Mouse (Mus musculus): ENCODE measurements around the gene Tceal1. TPM values are rescaled to one million over a fixed set of nuclear protein-coding genes. Genes with fewer than 3 reads are reported as not detected.

Tceal1 gene
- polyA plus RNA-seq, 2 experiments, result 8.6 to 14.7 TPM

GRCm38 (mm10) chrX:136742661-136743103 is 34.9 kb downstream of the Tceal1 start:
- WGBS, result 31% methylated on average over 5 of the region's 5 CpGs

DNA sequence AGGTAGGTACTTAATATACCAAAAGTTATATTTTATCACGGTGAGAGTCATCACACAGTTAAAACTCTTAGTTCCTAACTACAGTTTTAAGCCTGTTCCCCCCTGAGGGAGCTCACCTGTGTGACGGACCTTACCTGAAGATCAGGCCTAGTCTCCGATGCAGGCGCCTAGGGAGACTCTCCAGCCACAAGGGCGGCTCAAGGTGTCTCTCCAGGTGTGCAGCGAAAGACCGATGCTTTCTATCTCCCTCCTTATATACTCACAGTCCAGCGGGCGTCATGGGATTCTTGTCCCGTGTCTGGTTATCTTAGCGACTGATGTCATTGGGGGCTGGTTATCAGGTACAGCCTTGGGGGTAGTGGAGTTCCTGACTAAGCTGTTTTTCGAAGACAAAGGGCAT is 35.7 kb downstream of the Tceal1 start, which contains the start of gene Morf4l2:
TSS of gene Morf4l2 (minus strand) at position 232 of the 400 bp plus-strand sequence.
- no peaks in the 10 kb centered on the region for H3K36me3 ChIP-seq (ENCODE audit: control insufficient read depth, insufficient read depth, low read length)
- no peaks in the 10 kb centered on the region for H3K27me3 ChIP-seq (ENCODE audit: control insufficient read depth, insufficient read depth, low read length)
- no peaks in the 10 kb centered on the region for H3K9me3 ChIP-seq (ENCODE audit: control insufficient read depth, low read length)
- H3K4me3 ChIP-seq (replicated peaks; ENCODE audit: low read length), result peak within 1 kb of the TSS; percentile 41
- DNase-seq (ENCODE audit: low spot score) (no peak), ATAC-seq (ENCODE audit: low FRiP score, low read depth) (no peak)
- H3K27ac ChIP-seq (replicated peaks; ENCODE audit: low read depth, low read length), result peak within 1 kb of the TSS; percentile 89
- H3K9ac ChIP-seq (ENCODE audit: low read depth, low read length, severe bottlenecking), result peak within 1 kb of the TSS; percentile 69
- no peaks in the 10 kb centered on the region for H3K4me1 ChIP-seq (ENCODE audit: control insufficient read depth, insufficient read depth, low read length)
- no peak for TF ChIP-seq POLR2A (IDR thresholded peaks at IDR 0.05; ENCODE audit: borderline replicate concordance, extremely low read depth, insufficient read depth, insufficient read length)
- 88% methylated on average over 12 of the region's 12 CpGs for WGBS
- H3K4me2 ChIP-seq (replicated peaks; ENCODE audit: low read depth, low read length, severe bottlenecking), result peak within 1 kb of the TSS; percentile 53

More at GRCm38 (mm10) chrX:136742661-136743103, 34.9 kb downstream of the Tceal1 start:
- Histone ChIP-seq H3K27ac (replicated peaks; ENCODE audit: low read depth, low read length) (peak overlapping the region; percentile 89), H3K4me1 (ENCODE audit: control insufficient read depth, insufficient read depth, low read length) (no peaks in the 10 kb centered on the region), H3K36me3 (ENCODE audit: control insufficient read depth, insufficient read depth, low read length) (peaks cover 2% of the 10 kb centered on the region), H3K27me3 (ENCODE audit: control insufficient read depth, insufficient read depth, low read length) (no peaks in the 10 kb centered on the region), H3K9ac (ENCODE audit: low read depth, low read length, severe bottlenecking) (peak overlapping the region; percentile 69), H3K4me2 (replicated peaks; ENCODE audit: low read depth, low read length, severe bottlenecking) (peak overlapping the region; percentile 53), H3K4me3 (replicated peaks; ENCODE audit: low read length) (peak overlapping the region; percentile 41), H3K9me3 (ENCODE audit: control insufficient read depth, low read length) (no peaks in the 10 kb centered on the region)
- no peak for ATAC-seq (ENCODE audit: low FRiP score, low read depth)
- no peak for TF ChIP-seq POLR2A (IDR thresholded peaks at IDR 0.05; ENCODE audit: borderline replicate concordance, extremely low read depth, insufficient read depth, insufficient read length)
- peak; percentile 85 for DNase-seq (ENCODE audit: low spot score)

GRCm38 (mm10) chrX:136744663-136745062 is 36.9 kb downstream of the Tceal1 start:
- no peak for TF ChIP-seq POLR2A (IDR thresholded peaks at IDR 0.05; ENCODE audit: borderline replicate concordance, extremely low read depth, insufficient read depth, insufficient read length)
- no peaks in the 10 kb centered on the region for H3K4me1 ChIP-seq (ENCODE audit: control insufficient read depth, insufficient read depth, low read length)
- H3K4me3 ChIP-seq (replicated peaks; ENCODE audit: low read length), result no peak overlapping the region
- ATAC-seq (ENCODE audit: low FRiP score, low read depth), result no peak
- no peaks in the 10 kb centered on the region for H3K36me3 ChIP-seq (ENCODE audit: control insufficient read depth, insufficient read depth, low read length)
- 76% methylated on average over 8 of the region's 8 CpGs for WGBS
- no peak overlapping the region for H3K27ac ChIP-seq (replicated peaks; ENCODE audit: low read depth, low read length)
- H3K4me2 ChIP-seq (replicated peaks; ENCODE audit: low read depth, low read length, severe bottlenecking), result no peak overlapping the region
- no peak for DNase-seq (ENCODE audit: low spot score)
- no peaks in the 10 kb centered on the region for H3K9me3 ChIP-seq (ENCODE audit: control insufficient read depth, low read length)
- H3K27me3 ChIP-seq (ENCODE audit: control insufficient read depth, insufficient read depth, low read length), result no peaks in the 10 kb centered on the region
- H3K9ac ChIP-seq (ENCODE audit: low read depth, low read length, severe bottlenecking), result no peak overlapping the region

DNA sequence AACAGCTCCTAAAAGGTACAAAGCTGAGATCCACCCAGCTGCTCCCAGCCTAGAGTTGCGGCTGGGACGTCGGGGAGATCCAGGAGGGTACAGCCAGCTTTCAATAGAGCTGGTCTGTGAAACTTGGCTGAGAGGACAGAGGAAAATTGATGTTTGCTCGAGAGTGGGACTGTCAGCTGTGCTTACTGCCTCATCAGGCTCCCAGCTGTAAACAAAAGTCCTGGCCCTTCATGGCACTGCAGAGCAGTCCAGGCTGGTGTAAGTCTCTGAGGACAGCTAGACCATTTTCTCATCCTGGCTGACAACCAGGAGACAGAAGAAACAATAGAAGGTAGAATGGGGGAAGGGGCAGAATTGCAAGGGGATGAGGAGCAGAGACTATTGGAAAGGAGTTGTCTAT is 41.5 kb downstream of the Tceal1 start:
- Histone ChIP-seq H3K4me2 (replicated peaks; ENCODE audit: low read depth, low read length, severe bottlenecking) (no peak overlapping the region), H3K4me3 (replicated peaks; ENCODE audit: low read length) (no peak overlapping the region), H3K9me3 (ENCODE audit: control insufficient read depth, low read length) (no peaks in the 10 kb centered on the region), H3K9ac (ENCODE audit: low read depth, low read length, severe bottlenecking) (no peak overlapping the region), H3K27me3 (ENCODE audit: control insufficient read depth, insufficient read depth, low read length) (no peaks in the 10 kb centered on the region), H3K4me1 (ENCODE audit: control insufficient read depth, insufficient read depth, low read length) (no peaks in the 10 kb centered on the region), H3K36me3 (ENCODE audit: control insufficient read depth, insufficient read depth, low read length) (no peaks in the 10 kb centered on the region), H3K27ac (replicated peaks; ENCODE audit: low read depth, low read length) (no peak overlapping the region)
- DNase-seq (ENCODE audit: low spot score), result no peak
- no peak for ATAC-seq (ENCODE audit: low FRiP score, low read depth)
- no peak for TF ChIP-seq POLR2A (IDR thresholded peaks at IDR 0.05; ENCODE audit: borderline replicate concordance, extremely low read depth, insufficient read depth, insufficient read length)
- WGBS, result 75% methylated on average over 4 of the region's 4 CpGs

DNA sequence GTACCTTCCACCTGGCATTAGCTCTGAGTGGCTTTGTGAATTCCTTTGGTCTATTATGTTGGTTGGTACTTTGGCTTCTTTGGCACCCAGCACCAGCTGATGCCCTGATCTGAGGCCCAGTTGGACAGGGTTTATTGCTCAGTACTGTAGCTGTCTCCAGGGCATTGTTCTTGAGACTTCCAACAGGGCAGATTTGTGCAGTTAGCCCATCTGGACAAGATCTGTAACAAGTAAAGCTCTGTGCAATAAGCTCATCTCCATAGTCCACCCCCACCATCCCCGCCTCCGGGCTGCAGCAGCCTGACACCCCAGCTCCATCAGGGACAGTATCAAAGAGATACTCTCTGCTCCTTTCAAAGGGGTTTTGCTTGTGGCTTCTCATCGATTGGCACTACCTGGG is 47.7 kb downstream of the Tceal1 start:
- Histone ChIP-seq H3K9me3 (ENCODE audit: control insufficient read depth, low read length) (no peaks in the 10 kb centered on the region), H3K9ac (ENCODE audit: low read depth, low read length, severe bottlenecking) (no peak overlapping the region), H3K27ac (replicated peaks; ENCODE audit: low read depth, low read length) (no peak overlapping the region), H3K4me1 (ENCODE audit: control insufficient read depth, insufficient read depth, low read length) (no peaks in the 10 kb centered on the region), H3K27me3 (ENCODE audit: control insufficient read depth, insufficient read depth, low read length) (no peaks in the 10 kb centered on the region), H3K4me2 (replicated peaks; ENCODE audit: low read depth, low read length, severe bottlenecking) (no peak overlapping the region), H3K36me3 (ENCODE audit: control insufficient read depth, insufficient read depth, low read length) (peaks cover 4% of the 10 kb centered on the region; the same call in 1 of the 2 replicates), H3K4me3 (replicated peaks; ENCODE audit: low read length) (no peak overlapping the region)
- no peak for DNase-seq (ENCODE audit: low spot score)
- WGBS, result 84% methylated on average over 3 of the region's 3 CpGs
- TF ChIP-seq POLR2A (IDR thresholded peaks at IDR 0.05; ENCODE audit: borderline replicate concordance, extremely low read depth, insufficient read depth, insufficient read length), result no peak
- no peak for ATAC-seq (ENCODE audit: low FRiP score, low read depth)

Other genes with a start within 250 kb of the Tceal1 start
- gene Kir3dl1, start 190.0 kb upstream of the Tceal1 start, polyA plus RNA-seq (2012; rRNA removed), result not detected in 2 replicates
- not detected in 2 replicates for gene Kir3dl1, start 190.0 kb upstream of the Tceal1 start, polyA plus RNA-seq (2014; fragmentation: Nextera tagmentation; extraction: Ambion mirVana)
- gene Kir3dl2, start 163.9 kb upstream of the Tceal1 start, polyA plus RNA-seq (2012; rRNA removed), result not detected in 2 replicates
- not detected in 2 replicates for gene Kir3dl2, start 163.9 kb upstream of the Tceal1 start, polyA plus RNA-seq (2014; fragmentation: Nextera tagmentation; extraction: Ambion mirVana)
- gene Tceal3, start 117.1 kb upstream of the Tceal1 start, polyA plus RNA-seq (2012; rRNA removed), result 25.6 and 70.1 TPM in 2 replicates
- 21.4 and 27.3 TPM in 2 replicates for gene Tceal3, start 117.1 kb upstream of the Tceal1 start, polyA plus RNA-seq (2014; fragmentation: Nextera tagmentation; extraction: Ambion mirVana)
- gene Morf4l2, start 35.7 kb downstream of the Tceal1 start, polyA plus RNA-seq (2012; rRNA removed), result 397 and 488 TPM in 2 replicates
- 656 and 663 TPM in 2 replicates for gene Morf4l2, start 35.7 kb downstream of the Tceal1 start, polyA plus RNA-seq (2014; fragmentation: Nextera tagmentation; extraction: Ambion mirVana)
- gene Glra4, start 72.2 kb downstream of the Tceal1 start, polyA plus RNA-seq (2012; rRNA removed), result not detected in 2 replicates
- 0.19 TPM in 1 of 2 replicates, not detected in the other for gene Glra4, start 72.2 kb downstream of the Tceal1 start, polyA plus RNA-seq (2014; fragmentation: Nextera tagmentation; extraction: Ambion mirVana)
- 16.1 and 16.9 TPM in 2 replicates for gene Plp1, start 114.7 kb downstream of the Tceal1 start, polyA plus RNA-seq (2012; rRNA removed)
- 5.8 and 6.2 TPM in 2 replicates for gene Plp1, start 114.7 kb downstream of the Tceal1 start, polyA plus RNA-seq (2014; fragmentation: Nextera tagmentation; extraction: Ambion mirVana)
- 0.09 and 0.16 TPM in 2 replicates for gene Rab9b, start 160.8 kb downstream of the Tceal1 start, polyA plus RNA-seq (2012; rRNA removed)
- 0.23 and 0.44 TPM in 2 replicates for gene Rab9b, start 160.8 kb downstream of the Tceal1 start, polyA plus RNA-seq (2014; fragmentation: Nextera tagmentation; extraction: Ambion mirVana)
- not detected in 2 replicates for gene H2bfm, start 219.3 kb downstream of the Tceal1 start, polyA plus RNA-seq (2012; rRNA removed)
- gene H2bfm, start 219.3 kb downstream of the Tceal1 start, polyA plus RNA-seq (2014; fragmentation: Nextera tagmentation; extraction: Ambion mirVana), result not detected in 2 replicates